Mouse (Mus musculus) kidney, adult 18-20 months (tissue): ENCODE measurements around the gene Olfr620.

ENCODE experiments used
- DNase-seq: peaks from one replicate; pipeline ENCODE4 v3.0.0; 2021

Olfr620 gene

DNA sequence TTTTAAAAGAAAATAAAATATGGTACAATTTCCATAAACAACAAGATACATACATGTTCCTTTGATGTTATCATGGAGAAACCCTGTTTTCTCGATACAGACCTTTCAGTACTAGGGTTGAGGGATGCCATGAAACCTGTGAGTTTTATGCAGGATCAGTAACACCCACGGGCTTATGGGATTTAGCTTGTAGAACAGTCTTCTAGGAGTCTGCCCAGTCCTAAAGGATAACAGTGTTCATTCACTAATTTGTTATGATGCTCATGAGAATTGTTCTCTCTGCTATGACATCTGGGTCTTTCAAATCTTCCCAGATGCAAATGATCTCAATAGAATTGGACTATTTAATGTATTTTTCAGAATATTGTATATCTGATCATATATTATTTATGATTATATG lies at the start of gene Olfr620:
Gene Olfr620, minus strand, starts transcription at position 101 of the 400 bp plus-strand sequence.
- no peak for DNase-seq

DNA sequence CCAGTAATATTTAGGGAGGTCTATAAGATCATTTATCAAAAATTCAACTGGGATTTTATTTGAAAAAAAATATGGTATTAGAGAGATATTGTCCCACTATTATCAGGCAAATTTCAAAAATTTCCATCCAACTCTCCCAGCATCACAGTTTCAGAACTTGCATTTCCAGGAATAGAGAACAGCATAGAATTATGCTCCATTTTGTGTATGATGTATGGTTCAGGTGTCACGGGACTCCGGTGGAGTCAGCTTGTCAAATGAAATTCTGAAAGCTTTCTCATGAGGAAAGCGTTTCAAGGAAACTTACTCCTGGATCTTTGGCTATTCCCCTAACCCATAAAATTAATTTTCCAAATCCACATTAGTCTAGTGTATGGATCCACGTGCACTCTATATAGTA lies 31.7 kb upstream of the Olfr620 start:
- no peak for DNase-seq

GRCm38 (mm10) chr7:103642602-103643001 lies 30.3 kb upstream of the Olfr620 start, which contains the start of gene Olfr622:
Gene Olfr622 (minus strand): TSS chr7:103642702.
- no peak for DNase-seq

DNA sequence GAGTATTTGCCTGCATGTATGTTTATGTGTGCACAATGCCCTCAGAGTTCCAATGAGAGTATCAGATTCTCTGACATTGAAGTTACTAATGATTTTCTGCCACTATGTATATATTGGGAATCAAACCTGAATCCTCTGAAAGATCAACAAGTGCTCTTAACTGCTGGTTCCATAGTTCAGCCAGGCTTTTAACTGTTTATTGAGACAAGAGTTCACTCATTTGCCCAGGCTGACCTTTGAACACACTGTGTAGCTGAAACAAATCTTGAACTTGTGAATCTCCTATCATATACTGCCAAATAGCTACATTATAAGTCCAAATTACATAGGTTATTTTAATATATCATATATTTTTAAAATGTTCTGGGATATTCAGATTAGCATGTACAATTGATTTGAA lies 24.5 kb upstream of the Olfr620 start:
- no peak for DNase-seq

DNA sequence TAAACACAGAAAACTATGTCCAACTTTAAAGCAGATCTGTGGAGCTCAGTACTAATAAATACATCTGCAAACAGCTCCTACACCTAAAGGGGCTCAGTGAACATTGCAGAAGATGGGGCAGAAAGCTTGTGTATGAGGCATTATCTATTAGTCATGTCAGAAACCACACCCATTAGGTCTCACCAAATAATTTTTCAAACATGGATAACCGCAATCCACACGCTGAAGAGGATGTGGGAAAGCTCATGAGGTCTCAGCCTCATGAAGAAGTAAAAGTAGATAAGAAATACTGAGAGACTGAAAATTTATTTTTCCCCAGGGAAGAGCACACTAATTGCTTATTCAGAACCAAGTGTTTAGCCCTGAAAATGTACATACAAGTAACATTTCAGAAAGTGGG lies 4.9 kb downstream of the Olfr620 start:
- DNase-seq = no peak

DNA sequence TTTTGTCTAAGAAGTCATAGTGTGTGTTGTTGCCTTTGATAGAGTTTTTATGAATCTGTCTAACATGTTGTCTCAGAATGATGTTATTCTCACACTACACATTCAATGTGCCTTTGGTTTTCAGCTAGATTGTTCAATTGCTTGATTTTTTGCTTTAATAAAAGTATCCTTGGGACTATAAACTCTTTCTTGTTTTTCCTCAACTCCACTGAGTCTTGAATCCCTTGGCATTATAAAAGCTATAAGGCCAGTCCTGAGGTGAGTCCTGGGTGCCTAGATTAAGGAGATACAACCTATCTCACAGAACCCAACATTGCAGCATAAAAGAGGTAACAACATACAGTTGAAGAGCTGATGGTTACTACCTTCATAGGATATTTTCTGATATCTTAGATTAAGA lies 12.1 kb downstream of the Olfr620 start, which contains the start of gene Olfr619:
Gene Olfr619, plus strand, starts transcription at position 301 of the 400 bp plus-strand sequence.
- DNase-seq = no peak

GRCm38 (mm10) chr7:103589803-103590202 lies 22.5 kb downstream of the Olfr620 start, which contains the start of gene Olfr618:
Gene Olfr618 (plus strand): TSS chr7:103590103.
- DNase-seq = no peak

- no peak for DNase-seq
Observed at GRCm38 (mm10) chr7:103572761-103573160, 39.6 kb downstream of the Olfr620 start, which contains the start of gene Olfr617. Gene Olfr617 (plus strand): TSS chr7:103573061.

- DNase-seq = no peak
Observed at GRCm38 (mm10) chr7:103569043-103569442, 43.3 kb downstream of the Olfr620 start, which contains the start of gene Olfr616. Gene Olfr616 (minus strand): TSS chr7:103569143.

DNA sequence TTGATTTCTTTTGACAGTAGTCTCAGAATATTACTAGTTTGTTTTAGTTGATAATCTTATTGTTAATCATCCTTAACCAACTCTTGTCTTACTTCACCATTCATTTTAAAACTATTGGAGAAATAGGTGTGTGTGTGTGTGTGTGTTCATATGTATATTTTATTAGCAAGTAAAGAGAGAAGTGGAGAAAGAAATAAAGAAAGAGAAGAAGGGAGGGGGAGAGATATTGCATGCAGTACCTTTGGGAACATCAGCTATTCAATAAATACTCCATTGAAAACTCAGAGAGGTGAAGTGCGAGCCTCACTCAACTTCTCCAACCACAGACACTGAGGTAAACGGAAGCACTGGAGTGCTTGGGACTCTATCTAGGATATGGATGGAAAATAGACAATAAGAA lies 56.6 kb downstream of the Olfr620 start, which contains the start of gene Olfr615:
Gene Olfr615, plus strand, starts transcription at position 301 of the 400 bp plus-strand sequence.
- no peak for DNase-seq
